ENCODE assay signal across 24 mouse cellular contexts in the genomic region with DNA sequence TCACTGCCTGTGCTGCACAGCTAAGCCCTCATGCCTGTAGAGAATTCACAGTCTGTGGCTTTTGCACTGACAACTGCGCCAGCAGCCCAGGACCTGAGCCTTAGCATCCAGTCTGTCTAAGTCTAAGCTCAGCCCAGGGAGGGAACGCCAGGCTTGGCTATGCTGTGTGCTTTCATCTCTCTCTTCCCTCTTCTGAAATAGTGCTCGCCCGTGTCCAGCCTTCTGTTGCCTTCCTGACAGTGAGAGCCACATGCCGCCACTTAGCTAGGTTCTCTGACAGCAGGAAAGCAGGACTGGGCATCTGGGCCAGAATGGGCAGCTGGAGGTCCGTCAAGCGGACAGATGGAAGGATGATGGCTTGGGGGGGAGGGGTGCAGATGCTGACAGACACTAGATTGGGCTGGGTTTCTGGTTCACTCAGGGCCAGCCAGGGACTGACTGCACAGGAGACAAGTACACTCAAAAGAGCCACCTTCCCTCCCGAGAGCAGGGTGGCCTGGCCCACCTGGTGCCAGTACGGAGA. TPM values are rescaled to one million over a fixed set of nuclear protein-coding genes. Genes with fewer than 3 reads are reported as not detected.
DNase-seq lines count a peak whose midpoint lies in the region; ATAC-seq lines count a peak whose summit lies in the region.
"Had no signal": no experiment of that assay in that cellular context is flagged by ENCODE, and none has a peak within 500 bp of the region (broad histone marks: within the 10 kb centered on the region; RNA-seq: fewer than 3 reads in every experiment).

No protein-coding gene starts in this region.

- H3K4me2 ChIP-seq in hindbrain, embryonic 16.5 days (ENCODE audit: low read length): no peak overlapping the region
- H3K4me2 ChIP-seq in neural tube, embryonic 13.5 days: no peak overlapping the region
- H3K4me2 ChIP-seq in neural tube, embryonic 15.5 days: no peak overlapping the region
- H3K4me2 ChIP-seq: embryonic facial prominence, embryonic 15.5 days; heart, embryonic 11.5 days; liver, embryonic 15.5 days; lung, embryonic 15.5 days; midbrain, embryonic 15.5 days had no signal

- peak overlapping the region; percentile 24; the same call in 1 of the 2 replicates for H3K27ac ChIP-seq in hindbrain, embryonic 10.5 days
- H3K27ac ChIP-seq in hindbrain, embryonic 16.5 days (ENCODE audit: low read depth, low read length): no peak overlapping the region
- 0 out of 2 replicates have a peak overlapping the region, but pooled peaks have one; percentile 23 for H3K27ac ChIP-seq in neural tube, embryonic 13.5 days (replicated peaks)
- H3K27ac ChIP-seq in neural tube, embryonic 15.5 days (replicated peaks): peak overlapping the region; percentile 35; the same call in 1 of the 2 replicates
- H3K27ac ChIP-seq: embryonic facial prominence, embryonic 15.5 days; liver, embryonic 15.5 days; lung, embryonic 15.5 days; midbrain, embryonic 15.5 days had no signal

- H3K4me1 ChIP-seq in hindbrain, embryonic 10.5 days (replicated peaks): peaks cover 23% of the 10 kb centered on the region
- H3K4me1 ChIP-seq in hindbrain, embryonic 16.5 days (ENCODE audit: control insufficient read depth, insufficient read depth, low read depth, low read length): no peaks in the 10 kb centered on the region; the same call in 1 of the 2 replicates
- peaks cover 13% of the 10 kb centered on the region for H3K4me1 ChIP-seq in neural tube, embryonic 13.5 days (replicated peaks)
- H3K4me1 ChIP-seq in neural tube, embryonic 15.5 days: 0 out of 2 replicates have a peak, but pooled peaks cover 3% of the 10 kb centered on the region
- H3K4me1 ChIP-seq: embryonic facial prominence, embryonic 15.5 days; liver, embryonic 15.5 days; lung, embryonic 15.5 days had no signal

- H3K27me3 ChIP-seq in hindbrain, embryonic 10.5 days (ENCODE audit: insufficient read depth, poor library complexity, severe bottlenecking): no peaks in the 10 kb centered on the region
- no peaks in the 10 kb centered on the region for H3K27me3 ChIP-seq in hindbrain, embryonic 16.5 days (replicated peaks; ENCODE audit: control insufficient read depth, insufficient read depth, low read length)
- H3K27me3 ChIP-seq in neural tube, embryonic 13.5 days: no peaks in the 10 kb centered on the region
- no peaks in the 10 kb centered on the region for H3K27me3 ChIP-seq in neural tube, embryonic 15.5 days (replicated peaks)
- H3K27me3 ChIP-seq: embryonic facial prominence, embryonic 15.5 days; liver, embryonic 15.5 days; lung, embryonic 15.5 days; midbrain, embryonic 15.5 days had no signal

- H3K4me3 ChIP-seq in hindbrain, embryonic 10.5 days: no peak overlapping the region
- no peak overlapping the region for H3K4me3 ChIP-seq in hindbrain, embryonic 16.5 days (ENCODE audit: low read length)
- no peak overlapping the region for H3K4me3 ChIP-seq in neural tube, embryonic 13.5 days
- no peak overlapping the region for H3K4me3 ChIP-seq in neural tube, embryonic 15.5 days (replicated peaks)
- H3K4me3 ChIP-seq: embryonic facial prominence, embryonic 15.5 days; liver, embryonic 15.5 days; lung, embryonic 15.5 days; midbrain, embryonic 15.5 days had no signal

- DNase-seq in cerebellum, postnatal 10 days: peak; percentile 79 to 82
- DNase-seq in hindbrain, embryonic 10.5 days (ENCODE audit: low spot score): peak; percentile 30
- DNase-seq in neural tube, embryonic 10.5 days (ENCODE audit: extremely low spot score, low spot score): no peak
- DNase-seq in heart, postnatal 25 days (ENCODE audit: low spot score): no peak
- DNase-seq: adrenal gland, postnatal 14 days; cerebellum, adult 11 months; heart, adult 11 months; kidney, postnatal 25 days; lung, postnatal 36 days; right cerebral cortex, postnatal 4 days; thymus, postnatal 25 days had no signal

- no peak for ATAC-seq in cerebellum, adult (ENCODE audit: insufficient number of reproducible peaks, low FRiP score, low TSS enrichment)
- ATAC-seq in hindbrain, embryonic 16.5 days: no peak
- ATAC-seq in neural tube, embryonic 13.5 days (ENCODE audit: low read depth): no peak
- ATAC-seq in neural tube, embryonic 15.5 days (ENCODE audit: low FRiP score): no peak
- ATAC-seq: intestine, postnatal 0 days; midbrain, embryonic 15.5 days had no signal

- intact Hi-C loops in heart, postnatal 25 days (cut with DNase I): no loop called here

- H3K36me3 ChIP-seq in hindbrain, embryonic 10.5 days: peaks cover 88% of the 10 kb centered on the region
- peaks cover 3% of the 10 kb centered on the region; the same call in 1 of the 2 replicates for H3K36me3 ChIP-seq in hindbrain, embryonic 16.5 days (ENCODE audit: control insufficient read depth, insufficient read depth, low read length)
- peaks cover 76% of the 10 kb centered on the region for H3K36me3 ChIP-seq in neural tube, embryonic 13.5 days
- peaks cover 28% of the 10 kb centered on the region for H3K36me3 ChIP-seq in neural tube, embryonic 15.5 days

- no peak overlapping the region for H3K9ac ChIP-seq in hindbrain, embryonic 16.5 days (ENCODE audit: low read depth, low read length)
- no peak overlapping the region for H3K9ac ChIP-seq in neural tube, embryonic 13.5 days
- H3K9ac ChIP-seq in neural tube, embryonic 15.5 days (replicated peaks): no peak overlapping the region
- H3K9ac ChIP-seq: embryonic facial prominence, embryonic 15.5 days; liver, embryonic 15.5 days; lung, embryonic 15.5 days; midbrain, embryonic 15.5 days had no signal

- no peaks in the 10 kb centered on the region for H3K9me3 ChIP-seq in hindbrain, embryonic 10.5 days
- no peaks in the 10 kb centered on the region for H3K9me3 ChIP-seq in hindbrain, embryonic 16.5 days (ENCODE audit: control insufficient read depth, low read length)
- H3K9me3 ChIP-seq in neural tube, embryonic 13.5 days: no peaks in the 10 kb centered on the region
- no peaks in the 10 kb centered on the region for H3K9me3 ChIP-seq in neural tube, embryonic 15.5 days (replicated peaks)
- H3K9me3 ChIP-seq: embryonic facial prominence, embryonic 15.5 days; liver, embryonic 15.5 days; lung, embryonic 15.5 days; midbrain, embryonic 15.5 days had no signal

- 83% methylated on average over 9 of the region's 9 CpGs for WGBS in hindbrain, embryonic 10.5 days
- WGBS in hindbrain, embryonic 16.5 days: 65% methylated on average over 9 of the region's 9 CpGs
- WGBS in neural tube, embryonic 13.5 days: 71% methylated on average over 9 of the region's 9 CpGs
- WGBS in neural tube, embryonic 15.5 days: 75% methylated on average over 9 of the region's 9 CpGs

RNA-seq across cellular contexts. Expression of a gene that starts 9.5 kb away (rescaled TPM):
- polyA plus RNA-seq in hindbrain, embryonic 10.5 days (2016; fragmentation: Nextera tagmentation; extraction: Ambion mirVana): 42.5 and 43.0 TPM in 2 replicates
- polyA plus RNA-seq in hindbrain, embryonic 16.5 days (2015; fragmentation: Nextera tagmentation; extraction: Ambion mirVana): 37.6 and 39.0 TPM in 2 replicates
- 35.8 and 42.8 TPM in 2 replicates for polyA plus RNA-seq in neural tube, embryonic 13.5 days (2015; fragmentation: Nextera tagmentation; extraction: Ambion mirVana)
- polyA plus RNA-seq in neural tube, embryonic 15.5 days (2015; fragmentation: Nextera tagmentation; extraction: Ambion mirVana): 41.8 and 41.9 TPM in 2 replicates
- 10 to 100 TPM; 33.2 to 37.1 TPM for total RNA-seq in heart, postnatal 25 days (2021)

RNA-seq across cellular contexts. Expression of a gene that starts 17.0 kb away (rescaled TPM):
- polyA plus RNA-seq in hindbrain, embryonic 10.5 days (2016; fragmentation: Nextera tagmentation; extraction: Ambion mirVana): 4.4 and 5.8 TPM in 2 replicates
- 2.3 and 2.7 TPM in 2 replicates for polyA plus RNA-seq in hindbrain, embryonic 16.5 days (2015; fragmentation: Nextera tagmentation; extraction: Ambion mirVana)
- polyA plus RNA-seq in neural tube, embryonic 13.5 days (2015; fragmentation: Nextera tagmentation; extraction: Ambion mirVana): 3.0 and 3.6 TPM in 2 replicates
- polyA plus RNA-seq in neural tube, embryonic 15.5 days (2015; fragmentation: Nextera tagmentation; extraction: Ambion mirVana): 2.8 and 4.4 TPM in 2 replicates
- total RNA-seq in heart, postnatal 25 days (2021): 10 to 100 TPM in 1 of 2 experiments, 1 to 10 TPM in 1; 9.3 to 12.6 TPM

RNA-seq across cellular contexts. Expression of a gene that starts 17.6 kb away (rescaled TPM):
- not detected in 2 replicates for polyA plus RNA-seq in hindbrain, embryonic 10.5 days (2016; fragmentation: Nextera tagmentation; extraction: Ambion mirVana)
- 0.40 and 0.80 TPM in 2 replicates for polyA plus RNA-seq in hindbrain, embryonic 16.5 days (2015; fragmentation: Nextera tagmentation; extraction: Ambion mirVana)
- polyA plus RNA-seq in neural tube, embryonic 13.5 days (2015; fragmentation: Nextera tagmentation; extraction: Ambion mirVana): not detected in 2 replicates
- polyA plus RNA-seq in neural tube, embryonic 15.5 days (2015; fragmentation: Nextera tagmentation; extraction: Ambion mirVana): not detected in 2 replicates
- 1 to 10 TPM; 1.2 to 1.3 TPM for total RNA-seq in heart, postnatal 25 days (2021)
- polyA plus RNA-seq: embryonic facial prominence, embryonic 15.5 days; heart, embryonic 11.5 days; heart, postnatal 0 days; intestine, postnatal 0 days; kidney, embryonic 14.5 days; lung, embryonic 15.5 days; midbrain, embryonic 15.5 days; stomach, embryonic 14.5 days had no signal

RNA-seq across cellular contexts. Expression of a gene that starts 21.3 kb away (rescaled TPM):
- 6.2 and 7.9 TPM in 2 replicates for polyA plus RNA-seq in hindbrain, embryonic 10.5 days (2016; fragmentation: Nextera tagmentation; extraction: Ambion mirVana)
- 8.1 and 9.4 TPM in 2 replicates for polyA plus RNA-seq in hindbrain, embryonic 16.5 days (2015; fragmentation: Nextera tagmentation; extraction: Ambion mirVana)
- polyA plus RNA-seq in neural tube, embryonic 13.5 days (2015; fragmentation: Nextera tagmentation; extraction: Ambion mirVana): 5.2 and 6.9 TPM in 2 replicates
- 7.9 TPM in 2 replicates for polyA plus RNA-seq in neural tube, embryonic 15.5 days (2015; fragmentation: Nextera tagmentation; extraction: Ambion mirVana)
- 1 to 10 TPM; 8.8 to 9.6 TPM for total RNA-seq in heart, postnatal 25 days (2021)

Comparison
In these comparisons a context has a peak if more than half of its experiments do, and no peak if none do; other contexts are left out.
1. DNase-seq: peak in cerebellum, postnatal 10 days (2 of 2) and hindbrain, embryonic 10.5 days (single experiment); none in neural tube, embryonic 10.5 days (single experiment) and heart, postnatal 25 days (single experiment).